Mouse (Mus musculus): ENCODE results near the gene Frmd7.

The Frmd7 gene

DNA sequence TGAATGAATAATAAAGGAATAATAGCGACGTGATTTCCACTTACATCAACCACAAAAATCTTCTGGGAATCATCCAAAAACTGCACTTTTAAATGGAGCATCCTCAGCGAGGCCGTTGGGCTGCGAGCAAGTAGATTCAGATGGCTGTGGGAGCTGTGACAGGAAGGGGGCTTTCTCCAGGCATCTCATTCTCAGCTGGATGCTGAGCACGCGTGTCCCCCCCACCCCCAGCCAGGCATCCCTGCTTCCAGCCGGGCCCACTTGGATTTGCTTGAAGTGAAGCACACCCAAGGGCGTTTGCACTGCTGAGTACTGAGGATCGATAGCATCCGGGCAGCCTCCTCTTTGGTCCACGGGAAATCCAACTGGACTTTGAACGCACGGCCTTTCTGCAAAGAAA, at the start of gene Frmd7:
Gene Frmd7, minus strand, starts transcription at position 101 of the 400 bp plus-strand sequence.
- no peak for DNase-seq (ENCODE audit: low spot score in 2 of 2)

DNA sequence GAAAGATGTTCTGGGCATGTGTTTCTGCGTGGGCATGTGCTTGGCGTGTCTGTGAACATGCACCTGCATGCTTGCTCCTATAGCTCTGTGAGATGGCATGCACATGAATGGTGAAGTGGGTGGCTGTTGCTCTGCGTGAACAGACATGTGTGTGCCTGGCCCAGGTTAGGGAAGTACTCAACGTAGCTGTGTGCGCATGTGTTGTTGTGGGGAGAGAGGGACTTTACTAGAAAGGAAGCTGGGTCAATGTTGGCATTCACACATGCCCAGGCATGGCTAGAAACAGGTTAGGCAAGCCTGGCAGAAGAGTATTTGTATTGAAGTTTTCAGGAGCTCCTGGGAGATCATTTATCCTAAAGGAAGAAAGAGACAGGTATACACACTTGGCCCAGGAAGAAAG, 48.8 kb upstream of the Frmd7 start:
- no peak for DNase-seq (ENCODE audit: low spot score in 2 of 2)

DNA sequence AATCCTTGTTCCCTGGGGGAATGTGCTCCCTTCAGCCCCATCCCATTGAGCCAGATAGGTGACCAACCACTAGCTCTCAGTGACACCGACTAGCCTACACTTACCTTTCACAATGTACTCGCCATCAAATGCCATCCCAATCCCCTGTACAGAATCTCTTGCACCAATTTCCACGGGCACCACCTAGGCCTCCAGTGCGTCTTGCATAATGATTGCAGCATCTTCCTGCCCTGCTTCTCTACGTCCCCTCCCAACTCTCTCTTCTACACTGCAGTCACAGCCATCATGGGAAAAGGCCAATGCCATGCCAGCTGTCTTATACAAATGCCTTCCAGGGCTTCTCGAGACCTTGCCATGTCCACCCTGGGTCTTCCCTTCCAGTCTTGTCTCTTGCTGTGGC, 47.4 kb upstream of the Frmd7 start:
- no peak for DNase-seq (ENCODE audit: low spot score in 2 of 2)

DNA sequence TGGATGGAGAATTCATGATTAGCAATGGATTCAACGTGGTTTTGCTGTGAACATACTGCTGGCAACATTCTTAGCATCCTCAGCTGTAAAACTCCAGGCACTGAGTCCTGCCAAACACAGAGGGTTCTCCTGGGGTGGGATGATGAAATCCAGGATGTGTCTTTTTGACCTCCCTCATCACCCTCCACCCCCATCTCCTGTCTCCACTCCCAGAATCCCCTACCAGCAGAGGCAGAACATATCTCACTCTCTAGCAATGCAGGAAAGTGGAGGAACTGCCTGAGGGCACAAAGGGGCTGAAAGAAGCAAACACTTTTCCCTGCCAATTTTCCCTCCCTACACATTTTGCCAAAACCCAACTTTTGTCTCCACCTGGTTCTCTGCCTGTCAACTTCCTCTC, 46.1 kb upstream of the Frmd7 start:
- DNase-seq (ENCODE audit: low spot score in 2 of 2) = no peak

DNA sequence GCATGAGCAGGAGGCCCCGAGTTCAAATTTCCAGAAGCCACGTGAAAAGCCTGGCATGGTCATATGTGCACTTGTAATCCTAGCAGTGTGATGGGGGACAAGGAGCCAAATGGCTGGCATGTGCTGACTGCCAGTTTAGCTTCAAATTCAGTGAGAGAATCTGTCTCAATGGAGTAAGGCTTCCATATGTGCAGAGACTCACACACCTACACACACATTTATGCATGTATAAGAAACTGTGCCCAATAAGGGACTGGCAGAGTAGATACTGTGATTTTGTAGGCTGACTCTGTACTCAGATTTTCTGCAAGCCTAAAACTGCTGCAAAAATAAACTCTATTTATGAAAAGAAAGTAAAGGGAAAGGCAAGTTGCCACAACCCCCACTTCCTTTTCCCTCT, 35.9 kb upstream of the Frmd7 start:
- DNase-seq (ENCODE audit: low spot score in 2 of 2) = peak in 1 of 2 experiments; percentile 4

DNA sequence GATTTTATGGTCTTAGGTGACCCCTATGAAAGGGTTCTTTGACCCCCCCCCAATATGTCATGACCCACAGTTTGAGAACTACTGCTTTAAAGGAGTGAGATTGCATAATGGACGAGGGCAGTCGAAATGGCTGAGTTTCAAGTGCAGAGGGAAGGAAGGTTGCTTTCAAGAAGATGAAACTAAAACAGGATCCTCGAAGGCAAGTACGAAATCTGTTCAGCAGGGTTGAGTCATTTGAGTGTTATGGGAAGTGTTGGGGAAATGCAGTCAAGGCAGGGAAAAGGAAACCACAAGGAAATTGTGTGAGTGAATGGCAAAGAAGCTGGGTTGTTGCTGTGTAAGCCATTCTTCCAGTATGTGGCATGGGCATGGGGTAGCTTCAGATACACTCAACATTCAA, 29.6 kb upstream of the Frmd7 start:
- no peak for DNase-seq (ENCODE audit: low spot score in 2 of 2)

DNA sequence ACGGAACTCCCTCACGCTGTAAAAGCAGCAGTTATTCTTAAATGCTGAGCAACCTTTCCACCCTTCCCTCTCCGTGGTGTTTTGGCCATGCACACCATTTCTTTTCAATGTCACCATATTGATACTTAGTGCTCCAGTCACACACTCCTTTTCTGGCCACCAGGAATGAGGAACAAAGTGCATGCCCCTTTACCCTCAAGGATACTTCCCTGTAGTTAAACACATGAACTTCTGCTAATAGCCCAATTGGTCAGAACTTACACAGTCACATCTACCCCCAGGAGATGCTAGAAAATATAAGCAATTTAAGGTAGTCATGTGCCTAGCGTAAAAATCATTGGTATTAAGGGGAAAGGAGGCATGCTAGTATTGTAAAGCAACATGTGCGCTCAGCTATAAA, 27.4 kb upstream of the Frmd7 start:
- no peak for DNase-seq (ENCODE audit: low spot score in 2 of 2)

DNA sequence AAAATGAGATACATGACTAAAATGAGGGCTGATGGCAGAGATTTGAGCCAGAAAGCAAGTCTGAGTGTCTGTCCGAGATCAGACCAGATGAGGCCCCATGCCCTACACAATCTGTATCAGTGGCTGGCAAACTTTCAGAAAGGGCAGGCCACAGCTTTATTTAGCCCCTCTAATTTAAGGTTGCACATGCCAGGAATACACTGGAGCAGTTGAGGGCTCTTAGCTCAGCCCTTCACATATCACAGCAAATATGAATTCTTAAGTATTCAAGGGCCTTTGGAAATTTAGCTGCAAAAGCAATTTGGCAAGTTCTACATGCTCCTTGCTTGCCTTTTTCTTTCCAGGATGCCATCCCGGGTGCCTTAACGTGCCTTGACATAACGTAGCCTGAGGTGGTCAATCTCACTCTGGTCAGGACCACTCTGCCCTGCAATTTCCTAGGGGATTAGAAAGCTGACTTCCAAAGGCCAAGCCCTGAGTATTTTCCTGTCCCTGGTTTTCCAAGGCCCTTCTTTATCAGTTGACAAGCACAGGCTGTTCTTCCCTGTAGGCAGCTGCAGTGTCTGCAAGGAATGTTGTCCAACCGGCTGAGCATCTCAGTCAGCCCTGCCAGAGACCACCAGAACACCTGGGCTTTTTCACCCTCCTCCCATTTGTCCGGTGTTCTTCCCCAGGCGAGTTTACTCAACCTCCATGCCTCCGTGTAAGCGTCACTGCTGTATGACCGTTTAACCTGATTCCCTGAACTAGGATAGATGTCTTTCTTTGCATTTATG, 25.8 kb upstream of the Frmd7 start:
- no peak for DNase-seq (ENCODE audit: low spot score in 2 of 2)

DNA sequence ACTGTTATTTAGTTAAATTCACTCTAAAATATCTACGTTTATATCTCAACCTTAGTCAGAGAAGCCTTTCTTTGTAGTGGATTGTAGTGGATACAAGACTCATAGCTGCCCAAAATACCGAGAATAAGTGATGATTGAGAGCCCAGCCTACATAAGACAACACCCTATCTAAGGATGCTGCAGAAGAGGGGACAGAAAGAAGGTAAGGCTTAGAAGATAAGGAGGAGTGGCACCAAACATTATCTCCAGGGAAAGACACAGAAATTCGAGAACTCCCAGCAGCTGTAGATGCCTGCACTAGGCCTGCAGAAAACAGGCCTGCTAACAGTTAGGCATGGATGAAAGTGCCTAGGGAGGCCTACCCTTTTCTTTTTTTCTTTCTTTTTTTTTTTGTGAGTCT, 22.6 kb upstream of the Frmd7 start:
- DNase-seq (ENCODE audit: low spot score in 2 of 2) = no peak

DNA sequence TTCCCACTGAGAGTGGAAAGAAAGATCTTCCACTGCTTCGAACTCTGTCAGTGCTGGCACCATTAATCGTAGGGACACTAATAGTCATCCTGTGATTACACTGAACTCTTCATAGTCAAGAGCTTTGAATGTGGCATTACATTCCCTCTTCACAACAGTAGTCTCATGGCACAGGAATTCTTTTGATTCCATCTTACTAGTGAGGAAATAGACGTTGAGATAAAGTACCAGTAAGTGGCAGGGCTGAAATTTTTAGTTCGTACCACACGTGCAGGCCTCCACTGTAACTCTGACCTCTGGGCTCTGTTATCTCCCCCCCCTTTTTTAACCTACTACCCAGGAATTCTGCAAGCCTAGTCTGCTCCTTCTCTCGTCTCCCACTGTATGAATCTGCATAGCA, 20.4 kb upstream of the Frmd7 start:
- DNase-seq (ENCODE audit: low spot score in 2 of 2) = no peak

DNA sequence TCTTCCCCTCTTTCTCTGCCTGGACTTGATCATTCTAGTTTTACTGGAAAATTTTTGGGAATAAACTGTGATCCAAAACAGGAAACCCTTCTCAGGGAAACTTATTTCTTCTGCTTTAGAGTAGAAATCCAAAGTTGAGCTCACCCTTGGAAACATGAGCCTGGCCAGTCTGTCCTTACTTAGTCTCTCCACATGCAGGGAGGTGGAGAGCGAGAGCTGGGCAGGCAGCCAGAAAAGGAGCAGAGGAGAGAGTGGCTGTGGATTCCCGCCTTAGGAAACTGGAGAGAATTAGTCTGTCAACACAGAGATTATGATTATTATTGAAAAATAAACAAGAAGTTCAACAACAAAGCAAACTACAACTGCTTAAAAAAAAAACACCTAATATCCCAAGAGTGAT, 6.1 kb upstream of the Frmd7 start:
- no peak for DNase-seq (ENCODE audit: low spot score in 2 of 2)

DNA sequence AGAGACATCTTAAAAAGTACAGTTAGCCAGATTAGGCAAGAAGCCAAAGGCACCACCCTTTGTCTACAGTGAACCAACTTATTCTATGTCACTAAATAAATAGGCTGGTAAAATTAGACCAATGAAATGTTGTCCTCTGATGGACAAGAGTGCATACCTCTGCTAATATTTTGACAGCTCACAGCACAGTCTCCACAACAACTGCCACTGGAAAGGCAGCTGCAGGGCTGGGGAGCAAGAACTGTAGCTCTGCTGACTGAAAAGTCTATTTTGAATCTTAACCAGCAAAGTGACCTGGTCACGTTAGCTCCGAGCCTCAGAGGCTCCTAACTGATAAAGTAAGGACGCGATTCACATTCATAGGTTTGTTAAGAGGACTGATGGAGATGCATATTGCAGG, 5.6 kb upstream of the Frmd7 start:
- DNase-seq (ENCODE audit: low spot score in 2 of 2) = no peak

DNA sequence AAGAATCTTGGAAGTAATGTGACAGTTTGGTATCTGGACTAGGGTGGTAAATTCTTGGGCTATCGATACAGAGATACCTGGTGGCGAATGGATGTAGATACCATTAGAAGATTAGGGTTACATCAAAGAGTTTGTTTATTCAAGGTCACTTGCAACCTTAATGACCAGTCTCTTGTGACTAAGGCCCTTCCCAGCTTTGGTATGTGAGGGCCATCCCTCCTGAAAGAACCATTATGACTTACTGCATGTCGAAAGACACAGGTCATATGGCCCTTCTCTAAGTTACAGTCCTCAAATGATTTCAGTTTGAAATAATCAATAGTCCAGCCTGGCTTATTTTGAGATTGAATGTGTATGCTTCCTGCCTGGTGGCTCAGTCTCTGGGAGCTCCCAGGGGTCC, 5.4 kb downstream of the Frmd7 start:
- no peak for DNase-seq (ENCODE audit: low spot score in 2 of 2)

DNA sequence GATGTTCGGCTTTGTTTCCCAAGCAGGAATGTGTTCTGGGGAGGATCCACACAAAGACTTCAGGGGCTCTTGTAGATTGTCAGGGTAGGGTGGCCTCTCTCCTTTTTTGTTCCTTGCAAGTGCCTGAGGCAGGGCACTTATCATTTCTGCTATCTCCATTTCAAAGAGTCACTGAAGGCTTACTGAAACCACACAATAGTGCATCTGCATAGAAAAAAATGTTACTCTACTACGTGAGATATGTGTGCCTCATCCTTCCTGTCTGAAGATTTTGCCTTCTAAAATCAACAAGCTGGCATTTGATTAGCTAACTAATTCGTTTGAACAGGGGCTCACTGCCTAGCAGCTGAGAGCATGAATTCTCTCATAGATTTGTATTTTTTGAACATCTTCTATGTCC, 12.2 kb downstream of the Frmd7 start:
- no peak for DNase-seq (ENCODE audit: low spot score in 2 of 2)

DNA sequence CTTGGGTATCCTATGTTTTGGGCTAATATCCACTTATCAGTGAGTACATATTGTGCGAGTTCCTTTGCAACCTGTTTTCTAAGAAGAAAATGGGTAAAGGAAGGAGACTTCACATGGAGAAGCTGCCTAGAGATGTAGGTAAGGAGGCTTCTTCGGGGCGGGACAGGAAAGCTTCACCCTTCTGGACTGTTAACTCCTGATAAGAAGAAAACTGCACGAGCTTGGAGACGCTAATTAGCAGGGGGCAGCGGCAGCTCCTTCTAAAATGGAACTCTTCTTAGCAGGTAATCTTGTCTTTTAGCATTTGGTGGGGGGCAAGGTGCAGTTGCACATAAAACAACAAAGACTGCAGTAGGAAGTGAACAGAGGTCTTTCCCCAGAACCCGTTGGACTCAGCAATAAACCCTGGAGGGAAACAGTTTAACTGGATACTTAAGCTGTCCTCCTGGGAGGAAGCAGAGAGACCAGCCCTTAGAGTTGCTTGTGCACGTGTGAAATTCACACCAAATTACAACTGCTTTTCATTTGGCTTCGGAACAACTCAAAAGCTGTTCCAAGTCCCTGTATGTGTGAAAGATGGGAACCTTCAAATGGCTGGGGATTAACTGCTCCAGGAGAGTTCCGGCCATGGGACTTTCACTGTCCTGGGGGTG, 15.5 kb downstream of the Frmd7 start:
- no peak for DNase-seq (ENCODE audit: low spot score in 2 of 2)

DNA sequence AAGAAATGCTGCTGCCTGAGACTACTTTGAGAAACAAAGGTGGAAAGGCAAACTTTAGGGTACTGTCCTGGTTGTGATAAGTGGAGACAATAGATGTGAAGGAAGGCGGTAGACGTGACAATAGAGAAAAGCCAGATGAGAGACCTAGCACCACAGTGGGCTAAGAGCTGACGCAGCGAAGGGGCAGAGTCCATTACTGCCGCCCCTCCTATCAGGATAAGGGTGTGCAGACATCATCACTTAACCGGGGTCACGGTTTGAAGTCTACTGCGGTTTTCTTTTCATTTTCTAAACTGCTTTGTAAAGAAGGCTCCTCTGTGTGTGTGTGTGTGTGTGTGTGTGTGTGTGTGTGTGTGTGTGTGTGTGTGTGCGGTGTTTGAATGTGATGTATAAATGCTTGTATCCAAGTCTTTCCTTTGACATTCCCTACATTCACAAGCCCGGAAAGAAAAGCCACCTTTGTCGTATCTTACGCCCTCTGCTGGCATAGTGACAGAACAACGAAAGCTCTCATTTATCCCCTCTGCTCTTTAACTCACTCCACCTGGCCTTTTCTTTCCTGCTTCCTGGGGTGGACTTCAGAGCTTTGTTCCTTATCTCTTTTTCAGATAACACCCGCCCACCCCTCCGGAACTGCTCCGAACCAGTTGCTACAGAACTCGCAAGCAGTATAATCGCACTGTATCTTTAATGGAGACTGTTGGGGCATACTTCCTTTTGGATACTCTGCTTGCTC, 17.7 kb downstream of the Frmd7 start:
- DNase-seq (ENCODE audit: low spot score in 2 of 2) = no peak

DNA sequence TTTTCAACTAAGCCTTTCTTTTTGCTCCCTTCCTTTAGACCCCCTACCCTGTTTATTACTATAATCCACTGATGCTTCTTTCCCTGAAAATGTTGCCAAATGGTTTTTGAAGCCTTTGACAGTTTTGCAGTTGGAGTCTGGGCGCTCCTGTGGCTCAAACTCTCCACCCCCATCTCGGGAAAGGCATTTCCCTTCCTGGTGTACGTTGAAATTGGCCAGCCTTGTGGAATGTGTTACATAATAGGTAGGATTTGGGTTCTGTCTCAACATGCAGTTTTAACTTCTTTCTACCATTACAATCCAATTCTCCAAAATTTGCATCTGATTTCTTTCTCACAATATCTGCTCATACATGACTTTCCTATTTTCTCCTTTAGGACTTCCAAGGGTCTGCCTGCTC, 23.8 kb downstream of the Frmd7 start:
- DNase-seq (ENCODE audit: low spot score in 2 of 2) = no peak

DNA sequence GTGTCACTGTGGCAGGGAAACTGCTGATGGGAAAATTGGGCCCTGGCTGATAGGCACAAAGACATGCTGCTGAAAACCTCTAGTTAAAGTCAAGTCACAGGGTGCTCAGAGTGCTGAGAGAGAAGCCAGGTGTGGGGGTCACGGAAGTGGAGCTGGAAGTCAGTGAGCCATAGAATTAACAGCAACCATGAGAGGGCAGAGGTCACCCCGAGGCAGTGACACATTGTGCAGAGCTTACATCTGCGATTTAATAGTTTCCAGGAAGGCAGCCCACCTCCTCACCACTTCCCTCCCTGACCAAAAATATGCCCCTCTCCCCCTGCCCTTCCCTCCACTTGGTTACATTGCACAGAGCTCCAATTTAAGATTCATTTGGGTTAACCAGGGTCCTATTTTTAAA, 25.1 kb downstream of the Frmd7 start:
- no peak for DNase-seq (ENCODE audit: low spot score in 2 of 2)

DNA sequence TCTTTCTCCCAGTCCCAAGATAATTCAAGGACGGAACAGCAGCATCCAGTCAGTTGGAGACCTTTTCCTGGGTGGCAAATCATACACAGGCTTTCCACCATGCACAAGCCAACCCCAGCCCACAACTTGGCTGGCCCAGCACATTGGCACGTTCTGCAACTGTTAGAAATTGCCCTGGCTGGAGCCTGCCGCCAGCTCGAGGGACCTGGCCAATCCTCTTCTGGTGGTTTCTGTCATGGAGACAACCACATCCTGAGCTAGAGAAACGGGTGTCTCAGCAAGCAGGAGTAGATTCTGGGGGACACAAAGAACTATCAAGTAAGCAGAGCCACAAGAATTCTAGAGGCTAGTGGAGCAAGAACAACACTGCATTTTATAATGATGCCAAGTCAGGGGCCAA, 32.6 kb downstream of the Frmd7 start:
- no peak for DNase-seq (ENCODE audit: low spot score in 2 of 2)

DNA sequence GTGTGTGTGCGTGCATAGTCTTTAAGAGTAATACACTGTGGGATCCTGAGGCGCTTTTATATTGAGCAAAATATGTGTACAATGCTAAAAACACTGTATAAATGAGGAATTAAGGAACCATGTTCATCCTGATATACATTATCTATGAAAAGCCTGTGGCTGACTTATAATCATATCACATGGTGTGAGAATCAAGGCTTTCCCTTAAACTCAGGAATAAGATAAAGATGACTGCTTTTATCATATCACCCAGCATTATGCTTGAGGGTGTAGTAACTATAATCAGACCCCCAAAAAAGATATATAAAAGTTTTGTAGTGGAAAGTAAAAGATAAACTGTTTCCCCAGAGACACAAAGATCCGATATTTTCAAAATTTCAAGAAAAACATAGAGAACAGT, 39.0 kb downstream of the Frmd7 start:
- DNase-seq (ENCODE audit: low spot score in 2 of 2) = no peak

DNA sequence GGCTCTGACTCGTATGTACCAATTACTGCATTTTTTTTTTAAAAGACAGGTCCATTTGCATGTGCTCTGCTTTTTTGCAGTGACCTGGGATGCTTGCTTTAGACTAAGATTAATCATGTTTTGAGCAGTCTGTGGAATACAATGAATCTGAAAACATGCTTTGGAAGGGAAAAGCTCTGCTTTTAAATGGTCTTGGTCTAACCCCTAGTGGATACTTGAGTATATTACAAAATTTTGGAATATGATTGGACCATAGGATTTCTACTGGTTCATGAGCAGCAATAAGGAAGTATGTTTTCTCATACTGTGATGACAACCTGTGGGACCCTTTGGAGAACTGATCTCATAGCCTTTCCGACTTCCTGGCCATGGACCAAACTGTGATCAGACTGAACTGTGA, 54.5 kb downstream of the Frmd7 start:
- no peak for DNase-seq (ENCODE audit: low spot score in 2 of 2)

DNA sequence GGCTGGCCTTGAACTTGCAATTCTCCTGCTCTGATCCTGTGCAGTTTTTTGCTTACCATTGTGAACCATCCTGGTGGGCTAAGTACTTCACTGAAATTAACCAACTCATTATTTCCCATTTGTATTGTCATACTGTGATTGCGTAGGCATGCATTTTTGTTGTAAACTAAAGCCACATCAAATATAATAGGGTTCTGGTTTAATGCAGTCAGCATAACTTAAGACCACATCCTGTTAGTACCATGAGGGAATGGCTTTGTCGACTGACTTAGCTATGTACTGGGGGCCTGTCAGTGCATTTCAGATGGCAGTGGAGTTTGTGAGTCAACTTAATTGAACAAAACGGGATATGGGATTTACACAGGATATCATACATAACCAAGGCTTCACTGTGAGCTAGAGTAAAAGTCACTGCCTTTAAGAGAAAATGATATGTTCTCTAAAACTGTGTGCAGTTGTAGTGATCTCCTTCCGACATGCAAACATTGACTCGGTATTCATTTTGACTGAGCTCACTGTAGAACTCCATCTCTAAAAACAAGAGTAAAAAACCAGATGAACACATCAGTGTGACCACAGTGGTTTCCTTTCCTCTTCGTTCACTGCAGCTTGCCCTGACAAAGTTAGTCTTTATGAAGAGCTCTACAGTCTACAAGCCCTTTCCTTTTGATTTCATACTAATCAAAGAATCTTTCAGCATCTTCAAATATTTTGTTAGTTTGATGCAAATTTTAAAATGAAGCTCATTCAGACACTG, 68.1 kb downstream of the Frmd7 start:
- DNase-seq (ENCODE audit: low spot score in 2 of 2) = no peak

All from frontal cortex, postnatal 14 days (tissue).